In genomic region chr11:54976351-54976750, GRCm38 (mm10) we compare ENCODE assay signal across 21 mouse cellular contexts. TPM values are rescaled to one million over a fixed set of nuclear protein-coding genes. Genes with fewer than 3 reads are reported as not detected.
DNase-seq lines count a peak whose midpoint lies in the region; ATAC-seq and TF ChIP-seq lines count a peak whose summit lies in the region.
"Had no signal": no experiment of that assay in that cellular context is flagged by ENCODE, and none has a peak within 500 bp of the region (broad histone marks: within the 10 kb centered on the region; RNA-seq: fewer than 3 reads in every experiment).

No protein-coding gene starts in this region.

- peak overlapping the region; percentile 51; the same call in 1 of the 2 replicates for H3K27ac ChIP-seq in intestine, embryonic 14.5 days (ENCODE audit: low read depth)
- no peak overlapping the region for H3K27ac ChIP-seq in intestine, embryonic 16.5 days (ENCODE audit: low read length)

- TF ChIP-seq POLR2A in myocyte (IDR thresholded peaks at IDR 0.05; ENCODE audit: insufficient read length, low read depth), result no peak

- no peaks in the 10 kb centered on the region for H3K9me3 ChIP-seq in intestine, embryonic 14.5 days (ENCODE audit: control insufficient read depth, low read length)
- H3K9me3 ChIP-seq in intestine, embryonic 16.5 days (ENCODE audit: control insufficient read depth, low read length), result no peaks in the 10 kb centered on the region
- H3K9me3 ChIP-seq: G1E had no signal

- DNase-seq in heart, adult 11 months, result peak; percentile 82
- DNase-seq in heart, adult 9 months (ENCODE audit: low spot score in 2 of 2), result no peak
- DNase-seq in intestine, embryonic 14.5 days (ENCODE audit: low spot score), result no peak
- DNase-seq: adrenal gland, adult 2 months; adrenal gland, adult 8-10 months; adrenal gland, postnatal 10 days; adrenal gland, postnatal 14 days; adrenal gland, postnatal 25 days; adrenal gland, postnatal 36 days; B cell, adult 2 months; cerebellum, adult 11 months; cerebellum, adult 11-12 months; cerebellum, adult 18-20 months had no signal

- no peak overlapping the region for H3K4me2 ChIP-seq in intestine, embryonic 14.5 days (ENCODE audit: low read length)
- no peak overlapping the region for H3K4me2 ChIP-seq in intestine, embryonic 16.5 days (ENCODE audit: low read depth, low read length)
- H3K4me2 ChIP-seq in myocyte (ENCODE audit: low read depth), result no peak overlapping the region

- no peak overlapping the region for H3K9ac ChIP-seq in intestine, embryonic 14.5 days (ENCODE audit: low read length)
- no peak overlapping the region for H3K9ac ChIP-seq in intestine, embryonic 16.5 days (ENCODE audit: low read depth, low read length)

- no peaks in the 10 kb centered on the region for H3K79me2 ChIP-seq in myocyte (ENCODE audit: control insufficient read depth, insufficient read depth)

- H3K27me3 ChIP-seq in intestine, embryonic 14.5 days (replicated peaks; ENCODE audit: control insufficient read depth, insufficient read depth, low read length), result no peaks in the 10 kb centered on the region
- no peaks in the 10 kb centered on the region for H3K27me3 ChIP-seq in intestine, embryonic 16.5 days (replicated peaks; ENCODE audit: control insufficient read depth, insufficient read depth, low read length)
- H3K27me3 ChIP-seq in myocyte (ENCODE audit: control insufficient read depth, insufficient read depth, insufficient read length), result no peaks in the 10 kb centered on the region
- H3K27me3 ChIP-seq: CH12.LX, Patski had no signal

- H3ac ChIP-seq in myocyte (ENCODE audit: control insufficient read depth, insufficient read length), result no peak overlapping the region

- H3K4me1 ChIP-seq in intestine, embryonic 14.5 days (replicated peaks; ENCODE audit: control insufficient read depth, insufficient read depth, low read length), result peaks cover 19% of the 10 kb centered on the region
- peaks cover 18% of the 10 kb centered on the region for H3K4me1 ChIP-seq in intestine, embryonic 16.5 days (ENCODE audit: control insufficient read depth, insufficient read depth, low read length)

- peaks cover 37% of the 10 kb centered on the region for H3K36me3 ChIP-seq in intestine, embryonic 14.5 days (ENCODE audit: control insufficient read depth, insufficient read depth, low read length)
- peaks cover 3% of the 10 kb centered on the region; the same call in 1 of the 2 replicates for H3K36me3 ChIP-seq in intestine, embryonic 16.5 days (ENCODE audit: control insufficient read depth, insufficient read depth, low read length)
- H3K36me3 ChIP-seq in myocyte (ENCODE audit: control insufficient read depth, insufficient read depth), result peaks cover 34% of the 10 kb centered on the region
- H3K36me3 ChIP-seq: G1E had no signal

- ATAC-seq in intestine, embryonic 14.5 days (replicated peaks; ENCODE audit: low FRiP score, low TSS enrichment, low read depth), result no peak
- no peak for ATAC-seq in intestine, embryonic 16.5 days
- ATAC-seq in granulocyte monocyte progenitor cell, adult 5-6 weeks (replicated peaks; ENCODE audit: poor library complexity, severe bottlenecking), result no peak
- ATAC-seq: activated CD4-positive, CD25-positive, alpha-beta regulatory T cell, adult 4 months; CD4-positive, CD25-positive, alpha-beta regulatory T cell, adult 4 months; Patski had no signal

- WGBS in intestine, embryonic 14.5 days, result 87% methylated on average over 2 of the region's 2 CpGs
- WGBS in intestine, embryonic 16.5 days, result 92% methylated on average over 2 of the region's 2 CpGs

- H3K4me3 ChIP-seq in intestine, embryonic 14.5 days (ENCODE audit: low read depth, low read length), result no peak overlapping the region
- H3K4me3 ChIP-seq in intestine, embryonic 16.5 days (ENCODE audit: low read length), result no peak overlapping the region
- H3K4me3 ChIP-seq in myocyte, result no peak overlapping the region

TF ChIP-seq in myocyte, 11 proteins besides CTCF, POLR2A, EP300 and RAD21:
- TF ChIP-seq POLR2AphosphoS2 (IDR thresholded peaks at IDR 0.05; ENCODE audit: insufficient read length, low read depth), result peak; percentile 72
- no peak for TF ChIP-seq USF1 (IDR thresholded peaks at IDR 0.05; ENCODE audit: low read depth)
TF ChIP-seq in myocyte: peak in this region for 1.

RNA-seq across cellular contexts. Expression of gene Tnip1, which starts 13.6 kb away (rescaled TPM):
- polyA plus RNA-seq in intestine, embryonic 14.5 days (2014; fragmentation: Nextera tagmentation; extraction: Ambion mirVana), result 20.5 and 20.9 TPM in 2 replicates
- 27.2 and 28.1 TPM in 2 replicates for polyA plus RNA-seq in intestine, embryonic 16.5 days (2015; fragmentation: Nextera tagmentation; extraction: Ambion mirVana)
- polyA plus RNA-seq in myocyte (2012; fragmentation: generic; extraction: Trizol), result 34.5 TPM
- total RNA-seq in granulocyte monocyte progenitor cell, adult 5-6 weeks (2014; fragmentation: Nextera tagmentation), result 27.7 and 48.9 TPM in 2 replicates
- total RNA-seq in granulocyte monocyte progenitor cell, adult 5-6 weeks (2017), result 25.3 and 28.0 TPM in 2 replicates

RNA-seq across cellular contexts. Expression of gene Anxa6, which starts 56.9 kb away (rescaled TPM):
- polyA plus RNA-seq in intestine, embryonic 14.5 days (2014; fragmentation: Nextera tagmentation; extraction: Ambion mirVana), result 327 and 365 TPM in 2 replicates
- 235 and 247 TPM in 2 replicates for polyA plus RNA-seq in intestine, embryonic 16.5 days (2015; fragmentation: Nextera tagmentation; extraction: Ambion mirVana)
- 722 TPM for polyA plus RNA-seq in myocyte (2012; fragmentation: generic; extraction: Trizol)
- total RNA-seq in granulocyte monocyte progenitor cell, adult 5-6 weeks (2014; fragmentation: Nextera tagmentation), result 61.0 and 65.6 TPM in 2 replicates
- 70.8 and 77.7 TPM in 2 replicates for total RNA-seq in granulocyte monocyte progenitor cell, adult 5-6 weeks (2017)
